Mouse (Mus musculus): ENCODE measurements around the gene Fxyd1. TPM values are rescaled to one million over a fixed set of nuclear protein-coding genes. Genes with fewer than 3 reads are reported as not detected.

Gene Fxyd1
- polyA plus RNA-seq, 1 experiment: not detected

DNA sequence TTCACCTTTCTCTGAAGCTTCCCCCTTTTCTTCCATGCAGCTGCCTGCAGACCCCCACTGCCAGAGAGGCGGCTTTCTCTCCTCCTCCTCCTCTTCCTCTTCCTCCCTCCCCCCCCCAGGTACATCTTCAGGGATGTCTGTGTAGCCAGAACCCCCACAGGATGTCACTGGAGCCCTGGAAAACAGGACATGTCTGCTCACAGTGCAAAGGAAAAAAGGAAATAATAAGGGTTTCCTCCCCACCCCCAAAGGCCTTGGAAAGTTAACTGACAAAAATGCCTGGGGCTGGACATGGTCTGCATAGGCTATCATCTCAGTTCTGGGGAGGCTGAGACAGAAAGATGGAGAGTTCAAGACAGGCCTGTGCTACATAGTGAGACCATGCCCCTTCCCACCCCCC lies 24.1 kb upstream of the Fxyd1 start:
- TF ChIP-seq GATA1 (IDR thresholded peaks at IDR 0.05; ENCODE audit: borderline replicate concordance, low read length) (no peak), FLI1 (IDR thresholded peaks at IDR 0.05; ENCODE audit: low read length) (no peak)
- no peaks in the 10 kb centered on the region for H3K36me3 ChIP-seq (replicated peaks; ENCODE audit: low read length)
- peaks cover 38% of the 10 kb centered on the region for H3K27me3 ChIP-seq (replicated peaks)
- peaks cover 11% of the 10 kb centered on the region for H3K4me1 ChIP-seq
- H3K4me3 ChIP-seq (replicated peaks): no peak overlapping the region
- H3K9me3 ChIP-seq: peaks cover 5% of the 10 kb centered on the region

DNA sequence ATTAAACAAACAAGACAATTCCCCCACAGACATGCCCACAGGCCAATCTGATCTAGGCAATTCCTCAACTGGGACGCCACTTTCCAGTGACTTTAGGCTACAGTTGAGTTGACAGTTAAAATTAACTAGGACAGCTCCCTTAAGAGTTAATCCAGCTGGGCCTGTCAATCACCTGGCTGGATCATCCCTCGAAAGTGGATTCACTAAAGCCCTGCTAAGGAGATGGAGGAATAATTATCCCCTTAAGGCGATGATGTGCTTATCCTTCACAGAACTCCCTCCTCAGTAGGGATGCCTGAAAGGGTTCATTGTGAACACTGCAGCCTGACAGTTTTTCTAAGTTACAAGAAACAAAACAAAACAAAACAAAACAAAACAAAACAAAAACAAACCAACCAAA lies 23.6 kb upstream of the Fxyd1 start:
- peaks cover 38% of the 10 kb centered on the region for H3K27me3 ChIP-seq (replicated peaks)
- no peaks in the 10 kb centered on the region for H3K36me3 ChIP-seq (replicated peaks; ENCODE audit: low read length)
- TF ChIP-seq GATA1 (IDR thresholded peaks at IDR 0.05; ENCODE audit: borderline replicate concordance, low read length): no peak
- TF ChIP-seq FLI1 (IDR thresholded peaks at IDR 0.05; ENCODE audit: low read length): no peak
- H3K4me1 ChIP-seq: peaks cover 11% of the 10 kb centered on the region
- H3K9me3 ChIP-seq: peaks cover 5% of the 10 kb centered on the region
- H3K4me3 ChIP-seq (replicated peaks): no peak overlapping the region

DNA sequence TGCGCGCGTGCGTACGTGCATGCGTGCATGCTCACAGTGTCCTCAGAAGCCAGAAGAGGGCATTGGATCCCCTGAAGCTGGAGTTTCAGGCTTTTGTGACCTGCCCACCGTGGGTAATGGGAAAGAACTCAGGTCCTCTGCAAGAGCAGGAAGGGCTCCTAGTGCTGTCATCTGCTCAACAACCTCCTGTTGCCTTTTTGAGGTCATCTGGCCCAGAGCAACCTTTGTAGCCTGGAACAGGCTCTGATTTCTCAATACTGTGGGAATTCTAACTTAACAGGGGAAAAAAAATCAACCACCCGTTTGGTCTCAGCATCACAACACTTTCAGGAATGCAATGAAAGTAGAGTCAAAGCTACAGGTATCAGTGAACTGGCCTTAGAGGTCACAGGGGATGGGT lies 22.7 kb upstream of the Fxyd1 start:
- TF ChIP-seq FLI1 (IDR thresholded peaks at IDR 0.05; ENCODE audit: low read length) (no peak), GATA1 (IDR thresholded peaks at IDR 0.05; ENCODE audit: borderline replicate concordance, low read length) (no peak)
- Histone ChIP-seq H3K4me1 (peaks cover 7% of the 10 kb centered on the region; the same call in 1 of the 2 replicates), H3K4me3 (replicated peaks) (no peak overlapping the region), H3K36me3 (replicated peaks; ENCODE audit: low read length) (no peaks in the 10 kb centered on the region), H3K27me3 (replicated peaks) (peaks cover 40% of the 10 kb centered on the region), H3K9me3 (peaks cover 5% of the 10 kb centered on the region)

DNA sequence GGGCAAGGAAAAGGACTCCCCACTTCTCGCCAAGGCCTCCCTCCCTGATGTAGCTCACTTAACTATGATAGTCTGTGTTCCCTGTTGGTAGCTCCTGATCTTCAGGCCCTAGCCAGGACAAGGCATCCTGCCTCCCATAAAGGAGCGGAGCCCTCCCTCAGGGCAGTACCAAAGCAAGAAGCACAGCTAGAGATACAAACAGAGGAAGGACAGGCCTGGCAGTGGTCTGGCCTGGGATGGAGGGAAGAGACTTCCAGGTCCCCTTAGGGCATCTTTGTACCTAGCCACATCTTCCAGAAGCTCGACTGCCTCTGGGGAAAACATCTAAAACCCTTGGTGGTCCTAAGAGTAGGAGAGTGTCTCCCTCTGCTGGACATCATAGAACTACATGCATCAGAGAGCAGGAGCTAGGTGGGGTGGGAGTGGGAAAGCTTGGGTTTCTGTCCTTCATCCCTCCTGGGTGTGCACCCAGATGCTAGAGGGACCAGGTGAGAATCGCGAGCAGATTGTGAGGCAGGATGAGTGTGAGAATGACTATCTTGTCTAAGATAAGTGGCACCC lies 21.0 kb upstream of the Fxyd1 start:
- TF ChIP-seq GATA1 (IDR thresholded peaks at IDR 0.05; ENCODE audit: borderline replicate concordance, low read length): no peak
- no peak for TF ChIP-seq FLI1 (IDR thresholded peaks at IDR 0.05; ENCODE audit: low read length)
- Histone ChIP-seq H3K9me3 (peaks cover 5% of the 10 kb centered on the region), H3K36me3 (replicated peaks; ENCODE audit: low read length) (no peaks in the 10 kb centered on the region), H3K4me1 (peaks cover 3% of the 10 kb centered on the region; the same call in 1 of the 2 replicates), H3K27me3 (replicated peaks) (peaks cover 45% of the 10 kb centered on the region), H3K4me3 (replicated peaks) (no peak overlapping the region)

DNA sequence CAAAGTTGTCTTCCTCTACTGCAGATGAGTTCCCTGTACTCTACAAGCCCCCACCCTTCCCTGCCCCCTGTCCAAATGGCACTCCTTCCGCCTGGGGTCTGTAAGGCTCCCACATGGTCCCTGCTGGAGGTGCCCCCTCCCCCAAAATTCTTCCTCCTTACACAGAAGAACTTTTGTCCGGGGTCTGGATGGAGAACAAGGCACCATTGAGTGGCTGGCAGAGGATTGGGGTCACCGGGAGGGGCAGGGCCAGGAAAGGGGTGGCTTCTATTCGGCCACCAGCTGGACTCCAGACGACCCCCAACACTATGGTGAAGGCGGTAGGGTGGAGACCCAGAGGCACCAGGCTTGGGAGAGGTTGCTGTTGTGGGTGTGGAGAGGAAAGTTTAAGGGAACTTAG lies 20.5 kb upstream of the Fxyd1 start:
- Histone ChIP-seq H3K27me3 (replicated peaks) (peaks cover 43% of the 10 kb centered on the region), H3K4me3 (replicated peaks) (no peak overlapping the region), H3K4me1 (no peaks in the 10 kb centered on the region), H3K36me3 (replicated peaks; ENCODE audit: low read length) (no peaks in the 10 kb centered on the region), H3K9me3 (peaks cover 9% of the 10 kb centered on the region)
- TF ChIP-seq FLI1 (IDR thresholded peaks at IDR 0.05; ENCODE audit: low read length): no peak

DNA sequence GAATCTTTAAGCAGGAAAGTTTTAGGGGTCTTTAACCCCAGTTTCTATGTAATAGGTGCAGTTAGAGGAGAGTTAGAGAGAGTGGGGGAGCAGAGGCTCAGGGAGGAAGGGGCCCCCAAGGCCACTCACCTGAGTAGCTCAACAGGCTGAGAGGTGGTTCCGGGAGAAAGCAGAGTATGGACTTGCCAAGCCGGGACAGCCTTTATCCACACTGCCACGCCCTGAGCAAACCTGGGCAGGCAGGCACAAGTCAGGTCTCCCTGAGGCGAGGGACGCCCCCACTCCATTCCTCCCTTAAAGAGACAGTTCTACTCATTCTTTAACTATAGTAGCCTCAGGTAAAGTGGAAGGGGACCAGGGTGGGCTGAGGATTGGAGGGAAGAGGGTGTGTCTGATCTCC lies 19.5 kb upstream of the Fxyd1 start, which contains the start of gene Fxyd3:
TSS of gene Fxyd3 (minus strand) at position 213 of the 400 bp plus-strand sequence.
- H3K27me3 ChIP-seq (replicated peaks): peaks cover 51% of the 10 kb centered on the region
- peaks cover 11% of the 10 kb centered on the region for H3K9me3 ChIP-seq
- H3K36me3 ChIP-seq (replicated peaks; ENCODE audit: low read length): no peaks in the 10 kb centered on the region
- no peak for TF ChIP-seq GATA1 (IDR thresholded peaks at IDR 0.05; ENCODE audit: borderline replicate concordance, low read length)
- TF ChIP-seq FLI1 (IDR thresholded peaks at IDR 0.05; ENCODE audit: low read length): no peak
- H3K4me3 ChIP-seq (replicated peaks): no peak within 1 kb of the TSS
- H3K4me1 ChIP-seq: no peaks in the 10 kb centered on the region

DNA sequence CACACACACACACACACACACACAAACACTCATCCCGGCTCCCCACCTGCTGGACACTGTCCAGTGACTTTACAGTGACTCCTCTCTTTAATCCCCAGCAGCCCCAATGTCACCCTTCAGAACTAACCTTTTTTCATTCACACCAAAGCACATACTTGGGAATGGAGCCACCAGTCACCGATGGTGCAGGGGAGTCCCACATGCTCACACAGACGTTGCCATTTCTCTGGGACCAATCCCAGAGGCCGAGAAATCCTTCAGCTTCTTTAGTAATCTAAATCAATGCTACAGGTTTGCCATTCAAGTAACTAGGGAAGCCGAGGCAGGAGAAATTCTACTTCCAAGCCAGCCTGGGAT lies 17.7 kb upstream of the Fxyd1 start:
- Histone ChIP-seq H3K9me3 (peaks cover 6% of the 10 kb centered on the region), H3K36me3 (replicated peaks; ENCODE audit: low read length) (no peaks in the 10 kb centered on the region), H3K4me3 (replicated peaks) (no peak overlapping the region), H3K4me1 (no peaks in the 10 kb centered on the region), H3K27me3 (replicated peaks) (peaks cover 60% of the 10 kb centered on the region)
- TF ChIP-seq FLI1 (IDR thresholded peaks at IDR 0.05; ENCODE audit: low read length): no peak
- no peak for TF ChIP-seq GATA1 (IDR thresholded peaks at IDR 0.05; ENCODE audit: borderline replicate concordance, low read length)

DNA sequence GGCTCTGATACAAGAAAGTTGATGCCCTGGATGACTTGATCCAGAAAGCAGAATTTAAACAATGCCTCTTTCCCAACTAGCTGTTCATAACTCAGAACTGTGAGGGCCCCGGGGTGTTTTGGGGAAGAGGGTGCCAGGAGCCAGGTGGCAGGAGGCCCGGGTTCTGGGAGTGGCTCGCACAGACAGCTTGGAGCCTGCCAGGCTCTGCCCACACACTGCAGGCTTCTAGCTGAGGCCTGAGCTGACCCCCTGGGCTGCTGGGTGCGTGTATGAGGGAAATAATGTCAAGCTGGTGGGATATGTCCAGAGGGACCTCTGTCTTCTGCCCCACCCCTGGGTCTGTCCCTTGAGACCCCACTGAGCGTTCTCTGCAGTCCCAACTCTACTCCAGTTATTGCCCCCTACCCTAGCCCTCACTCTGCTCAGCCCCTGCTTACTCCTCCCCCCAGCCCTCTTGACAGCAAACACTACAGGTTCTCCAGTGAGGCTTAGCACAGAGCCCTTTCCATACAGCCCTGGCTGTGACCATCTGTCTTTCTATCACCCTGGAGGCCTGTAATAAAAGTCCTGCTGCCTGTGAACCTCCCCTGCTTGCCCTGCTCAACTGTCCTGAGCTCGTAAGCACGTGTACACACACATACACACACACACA lies 17.2 kb upstream of the Fxyd1 start:
- no peaks in the 10 kb centered on the region for H3K4me1 ChIP-seq
- no peaks in the 10 kb centered on the region for H3K36me3 ChIP-seq (replicated peaks; ENCODE audit: low read length)
- peaks cover 6% of the 10 kb centered on the region for H3K9me3 ChIP-seq
- peaks cover 61% of the 10 kb centered on the region for H3K27me3 ChIP-seq (replicated peaks)
- TF ChIP-seq GATA1 (IDR thresholded peaks at IDR 0.05; ENCODE audit: borderline replicate concordance, low read length): no peak
- no peak for TF ChIP-seq FLI1 (IDR thresholded peaks at IDR 0.05; ENCODE audit: low read length)
- no peak overlapping the region for H3K4me3 ChIP-seq (replicated peaks)

DNA sequence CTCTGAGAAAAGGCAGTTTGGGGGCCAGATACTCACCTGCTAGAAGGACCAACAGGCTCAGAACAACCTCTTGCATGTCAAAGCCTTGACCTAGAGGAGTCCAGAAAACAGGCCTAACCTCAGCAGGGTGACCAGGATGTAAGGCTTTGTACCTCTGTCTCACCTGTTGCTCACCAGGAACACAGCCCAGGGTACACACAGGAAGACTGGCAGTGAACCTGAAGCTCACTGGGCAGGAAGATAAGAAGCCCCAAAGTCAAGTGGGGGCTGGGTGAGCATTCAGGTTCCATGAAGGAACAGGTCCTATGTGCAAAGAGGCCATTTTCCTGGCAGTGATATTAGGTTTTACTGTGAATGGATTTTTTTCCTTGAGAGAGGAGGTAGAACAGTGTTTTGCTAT lies 16.5 kb upstream of the Fxyd1 start:
- Histone ChIP-seq H3K9me3 (peaks cover 6% of the 10 kb centered on the region), H3K27me3 (replicated peaks) (peaks cover 66% of the 10 kb centered on the region), H3K36me3 (replicated peaks; ENCODE audit: low read length) (no peaks in the 10 kb centered on the region), H3K4me3 (replicated peaks) (no peak overlapping the region), H3K4me1 (no peaks in the 10 kb centered on the region)
- TF ChIP-seq GATA1 (IDR thresholded peaks at IDR 0.05; ENCODE audit: borderline replicate concordance, low read length): no peak
- TF ChIP-seq FLI1 (IDR thresholded peaks at IDR 0.05; ENCODE audit: low read length): no peak

DNA sequence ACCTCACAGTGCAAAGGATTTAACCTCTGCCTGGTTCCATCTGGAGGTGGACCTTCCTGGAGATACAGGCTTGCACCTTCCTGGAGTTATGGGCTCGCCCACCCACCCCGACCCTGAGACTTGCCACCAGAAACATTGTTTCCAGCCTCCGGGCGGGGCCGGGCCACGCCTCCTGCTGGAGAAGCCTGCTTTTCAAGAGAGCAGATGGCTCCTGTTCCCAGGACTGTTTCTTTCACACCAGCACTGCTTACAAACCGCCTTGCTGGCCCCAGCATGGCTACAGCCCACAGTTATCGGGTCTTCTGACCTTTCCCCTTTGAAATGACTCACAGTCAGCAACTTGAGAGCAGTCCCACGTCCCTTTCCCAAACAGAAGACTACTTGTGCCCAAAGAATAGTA lies 15.3 kb upstream of the Fxyd1 start:
- no peak for TF ChIP-seq FLI1 (IDR thresholded peaks at IDR 0.05; ENCODE audit: low read length)
- no peak for TF ChIP-seq GATA1 (IDR thresholded peaks at IDR 0.05; ENCODE audit: borderline replicate concordance, low read length)
- no peak overlapping the region for H3K4me3 ChIP-seq (replicated peaks)
- H3K9me3 ChIP-seq: peaks cover 6% of the 10 kb centered on the region
- H3K4me1 ChIP-seq: peaks cover 4% of the 10 kb centered on the region; the same call in 1 of the 2 replicates
- no peaks in the 10 kb centered on the region for H3K36me3 ChIP-seq (replicated peaks; ENCODE audit: low read length)
- H3K27me3 ChIP-seq (replicated peaks): peaks cover 70% of the 10 kb centered on the region

Data from megakaryocyte, embryonic 14.5 days (primary cell).